Mouse (Mus musculus): ENCODE measurements around the gene Samd4b.

Gene Samd4b

DNA sequence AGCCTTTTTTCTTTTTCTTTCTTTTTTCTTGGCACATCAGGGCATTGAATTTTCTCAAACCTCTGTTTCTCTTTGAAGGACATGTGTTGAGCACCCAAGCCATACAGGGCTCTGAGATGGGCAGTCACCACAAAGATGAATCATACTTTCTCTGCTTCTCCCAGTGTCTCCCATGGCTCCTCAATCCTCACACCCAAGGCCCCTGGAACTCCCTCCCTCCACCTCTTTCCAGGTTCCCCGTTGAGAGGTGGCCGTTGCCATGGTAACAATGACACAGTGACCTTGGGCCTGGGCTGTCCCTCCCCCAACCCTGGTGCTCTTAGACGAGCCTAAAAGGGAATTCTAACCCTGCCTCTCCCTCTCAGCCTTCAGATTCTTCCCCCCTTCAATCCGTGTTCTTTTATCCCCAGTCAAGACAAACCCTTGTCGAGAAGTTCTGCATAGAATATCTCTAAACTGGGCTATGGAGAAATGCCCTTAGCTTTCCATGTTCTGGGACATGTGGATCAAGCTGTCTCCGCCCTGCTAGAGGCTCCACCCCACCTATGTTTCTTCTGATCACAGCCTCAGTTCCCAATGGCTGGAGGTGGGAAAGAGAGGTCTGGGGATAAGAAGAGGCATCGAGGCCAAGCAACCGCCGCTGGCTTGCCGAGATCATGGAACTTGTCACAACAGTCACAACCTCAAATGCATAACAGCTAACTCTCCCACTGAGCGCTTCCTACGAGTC lies 150.7 kb downstream of the Samd4b start:
- in situ Hi-C loops (cut with MboI, MseI) = no loop called here

DNA sequence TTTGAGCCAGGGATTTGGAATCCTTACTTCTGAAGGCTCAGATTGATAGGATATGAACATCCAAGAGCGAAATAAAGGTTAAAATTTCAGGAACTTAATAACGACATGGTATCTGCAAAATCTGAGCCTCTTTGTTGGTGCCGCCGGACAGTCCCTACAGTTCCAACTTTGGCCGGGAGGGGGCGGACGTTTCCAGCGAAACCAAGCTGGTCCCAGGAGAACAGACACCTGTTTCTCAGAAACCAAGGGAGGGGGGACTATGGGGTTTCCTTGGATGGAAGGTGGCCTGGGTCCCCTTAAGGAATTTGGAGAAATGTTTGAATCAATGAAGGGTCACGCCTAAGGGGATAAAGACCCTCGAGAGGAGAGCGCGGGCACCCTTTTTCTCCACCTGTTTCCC lies 151.5 kb downstream of the Samd4b start:
- in situ Hi-C loops (cut with MboI, MseI) = no loop called here

DNA sequence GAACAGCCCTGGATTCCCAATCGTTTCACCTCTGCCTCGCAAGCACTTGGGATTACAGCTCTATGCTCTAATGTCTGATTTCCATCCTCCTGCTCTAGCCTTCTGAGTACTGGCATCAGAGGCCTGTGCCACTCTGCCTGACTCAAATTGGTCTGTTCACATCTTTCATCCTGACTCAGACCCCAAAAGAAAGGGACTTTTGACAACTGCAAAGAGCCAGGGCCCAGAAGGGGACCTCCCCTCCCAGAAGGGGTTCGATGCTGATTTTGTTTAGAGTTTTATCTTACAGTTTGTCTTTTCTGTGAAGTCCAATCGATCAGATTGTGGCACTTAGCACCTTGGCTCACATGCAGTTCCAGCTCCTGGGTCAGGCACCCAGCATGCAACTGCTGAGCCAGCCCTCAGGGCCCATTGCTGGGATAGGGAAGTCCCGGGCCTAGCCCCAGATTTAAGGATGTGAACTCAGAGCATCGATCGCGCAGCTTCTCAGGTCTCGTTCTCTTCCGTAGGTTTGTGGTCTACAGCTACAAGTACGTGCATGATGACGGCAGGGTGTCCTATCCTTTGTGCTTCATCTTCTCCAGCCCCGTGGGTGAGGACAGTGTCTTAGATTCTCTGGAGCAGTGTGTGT lies 153.5 kb downstream of the Samd4b start:
- in situ Hi-C loops (cut with MboI, MseI) = no loop called here

DNA sequence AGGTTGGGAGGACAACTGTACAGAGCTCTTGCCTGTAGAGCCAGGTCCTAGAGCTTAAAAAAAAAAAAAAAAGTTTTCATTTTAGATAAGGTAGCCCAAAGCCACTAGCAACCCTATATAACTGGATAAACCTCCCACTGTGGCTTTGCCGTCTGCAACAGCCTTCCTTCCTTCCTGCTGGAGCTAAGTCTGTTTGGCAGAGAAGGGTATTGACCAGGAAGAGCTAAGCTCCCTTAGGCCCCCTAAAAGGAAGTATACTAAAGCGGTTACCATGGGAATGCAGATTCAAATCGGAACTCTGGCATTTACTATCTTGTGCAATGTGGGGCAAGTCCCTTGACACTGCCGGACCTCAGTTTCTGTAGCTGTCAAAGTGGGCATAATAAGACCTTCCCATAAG lies 155.3 kb downstream of the Samd4b start:
- in situ Hi-C loops (cut with MboI, MseI) = no loop called here

DNA sequence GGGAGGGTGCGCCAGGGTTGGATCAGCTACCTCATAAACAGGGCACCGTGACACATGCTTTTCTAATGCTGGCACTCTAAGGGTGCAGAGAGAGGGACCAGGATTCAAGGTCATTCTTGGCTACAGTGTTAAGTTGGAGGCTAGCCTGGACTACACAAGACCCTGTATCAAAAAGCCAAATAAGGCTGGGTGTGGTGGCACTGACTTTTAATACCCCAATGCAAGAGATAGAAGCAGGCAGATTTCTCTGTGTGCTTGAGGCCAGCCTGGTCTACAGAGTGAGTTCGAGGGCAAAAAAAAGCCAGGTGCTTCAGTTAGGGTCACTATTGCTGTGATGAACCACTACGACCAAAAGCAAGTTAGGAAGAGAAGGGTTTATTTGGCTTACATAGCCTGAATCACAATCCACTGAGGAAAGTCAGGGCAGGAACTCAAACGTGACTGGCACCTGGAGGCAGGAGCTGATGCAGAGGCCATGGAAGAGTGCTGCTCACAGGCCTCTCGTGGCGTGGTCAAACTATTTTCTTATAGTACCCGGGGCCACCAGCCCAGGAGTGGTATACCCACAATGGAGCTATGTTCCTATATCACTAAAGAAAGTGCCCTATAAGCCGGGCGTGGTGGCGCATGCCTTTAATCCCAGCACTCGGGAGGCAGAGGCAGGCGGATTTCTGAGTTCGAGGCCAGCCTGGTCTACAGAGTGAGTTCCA lies 156.0 kb downstream of the Samd4b start:
- in situ Hi-C loops (cut with MboI, MseI) = no loop called here

DNA sequence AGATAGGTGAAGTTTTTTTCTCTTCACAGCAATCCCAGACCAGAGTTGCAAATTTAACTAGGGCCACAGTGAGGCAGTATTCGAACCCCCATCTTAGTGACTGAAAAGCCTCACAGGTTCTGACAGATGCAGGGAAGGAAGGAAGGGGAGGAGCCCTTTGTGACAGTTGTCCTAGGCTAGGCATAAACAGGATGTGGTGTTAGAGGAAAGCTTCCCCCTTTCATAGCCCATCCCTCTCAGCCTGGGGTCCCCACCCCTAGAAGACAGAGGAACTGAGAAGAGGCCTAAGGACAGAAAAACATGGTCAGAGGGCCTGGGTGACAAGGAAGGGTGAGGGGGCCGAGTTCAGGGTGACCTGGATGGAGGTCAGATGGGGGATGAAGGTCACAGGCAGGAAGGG lies 157.2 kb downstream of the Samd4b start:
- in situ Hi-C loops (cut with MboI, MseI) = no loop called here

DNA sequence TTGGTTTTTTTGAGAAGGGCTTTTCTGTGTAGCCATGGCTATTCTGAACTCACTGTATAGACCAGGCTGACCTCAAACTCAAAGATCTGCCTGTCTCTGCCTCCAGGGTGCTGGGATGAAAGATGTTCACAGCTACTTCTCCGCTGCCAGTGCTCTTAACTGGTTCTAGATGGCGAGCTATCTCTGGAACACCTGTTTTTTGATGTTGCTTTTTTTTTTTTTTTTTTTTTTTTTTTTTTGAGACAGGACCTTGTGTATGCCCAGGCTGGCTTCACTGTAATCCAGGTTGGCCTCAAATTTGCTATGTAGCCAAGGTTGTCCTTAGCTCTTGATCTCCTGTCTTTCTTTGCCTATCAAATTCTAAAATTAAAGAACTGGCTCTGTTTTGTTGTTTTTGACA lies 159.2 kb downstream of the Samd4b start:
- in situ Hi-C loops (cut with MboI, MseI) = no loop called here

DNA sequence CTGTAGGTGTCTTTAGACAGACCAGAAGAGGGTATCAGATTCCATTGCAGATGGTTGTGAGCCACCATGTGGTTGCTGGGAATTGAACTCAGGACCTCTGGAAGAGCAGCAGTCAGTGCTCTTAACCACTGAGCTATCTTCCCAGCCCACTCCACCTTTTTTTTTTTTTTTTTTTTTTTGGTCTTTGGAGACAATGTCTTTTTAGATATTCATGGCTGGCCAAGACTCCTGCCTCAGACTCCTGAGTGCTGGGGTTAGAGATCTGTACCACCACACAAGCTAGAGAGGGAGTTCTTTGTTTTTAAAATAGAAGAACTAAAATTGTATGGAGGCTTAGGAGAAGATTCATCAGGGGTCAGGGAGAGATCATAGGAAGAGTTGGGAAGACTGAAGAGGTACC lies 160.0 kb downstream of the Samd4b start:
- in situ Hi-C loops (cut with MboI, MseI) = no loop called here

DNA sequence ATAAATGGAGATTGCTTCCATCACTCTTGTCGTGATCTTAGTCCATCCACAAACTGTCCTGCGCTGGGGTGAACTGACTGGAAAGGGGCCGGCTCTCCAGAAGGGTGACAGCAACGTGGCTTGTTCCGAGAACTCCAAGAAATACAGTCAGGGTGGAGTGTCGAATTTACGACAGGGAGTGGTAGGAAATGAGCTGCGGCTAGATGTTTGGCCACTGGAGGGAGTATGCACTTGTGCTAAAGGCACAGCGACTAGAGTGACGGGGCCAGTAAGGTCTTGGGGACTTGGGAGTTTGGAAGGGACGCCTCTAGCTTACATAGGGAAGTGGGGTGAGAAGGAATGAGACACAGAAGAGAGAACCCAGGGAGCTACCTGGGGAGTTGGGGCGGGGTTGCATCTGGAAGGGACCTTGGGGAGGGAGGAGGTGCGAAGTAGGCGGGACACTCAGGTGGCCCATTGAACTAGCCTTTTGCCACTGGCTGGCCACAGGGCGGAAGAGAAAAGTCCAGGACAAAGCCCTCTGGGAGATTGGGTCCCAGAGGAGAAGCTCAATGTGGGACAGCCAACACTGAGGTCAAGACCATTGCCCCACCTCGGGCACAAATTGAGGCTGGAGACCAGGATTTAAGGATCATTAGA lies 160.9 kb downstream of the Samd4b start, which contains the start of gene Gmfg:
Gene Gmfg, plus strand, starts transcription at position 516 of the 639 bp plus-strand sequence.
- in situ Hi-C loops (cut with MboI, MseI) = no loop called here

DNA sequence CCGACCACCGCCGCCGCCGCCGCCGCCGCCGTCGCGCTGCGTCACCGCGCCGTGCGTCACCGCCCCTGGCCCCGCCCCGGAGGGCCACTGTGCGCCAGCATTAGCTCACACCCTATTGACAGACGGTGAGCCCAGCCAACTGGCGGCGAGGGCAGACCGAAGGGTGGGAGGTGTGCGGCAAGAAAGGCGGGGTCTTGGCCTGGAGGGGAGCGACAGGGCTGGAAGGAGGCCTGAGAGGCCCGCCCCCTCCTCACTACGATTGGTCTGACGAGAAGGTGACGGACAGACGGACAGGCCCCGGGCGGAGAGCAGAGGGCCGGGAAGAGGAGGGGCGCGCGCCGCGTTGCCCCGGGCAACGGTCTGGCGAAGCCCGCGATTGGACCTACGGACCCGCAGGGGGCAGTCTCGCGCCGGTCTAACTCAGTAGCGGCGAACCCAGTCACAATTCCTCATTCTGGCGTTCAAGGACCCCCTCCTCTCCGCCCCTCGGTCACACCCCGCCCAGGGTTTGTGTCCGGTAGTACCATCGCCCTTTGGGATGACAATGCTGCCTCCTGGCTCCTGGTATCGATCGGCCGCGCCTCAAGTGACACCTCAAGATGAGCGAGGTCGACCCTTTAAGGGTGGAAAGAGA lies 161.6 kb downstream of the Samd4b start:
- in situ Hi-C loops (cut with MboI, MseI) = no loop called here

DNA sequence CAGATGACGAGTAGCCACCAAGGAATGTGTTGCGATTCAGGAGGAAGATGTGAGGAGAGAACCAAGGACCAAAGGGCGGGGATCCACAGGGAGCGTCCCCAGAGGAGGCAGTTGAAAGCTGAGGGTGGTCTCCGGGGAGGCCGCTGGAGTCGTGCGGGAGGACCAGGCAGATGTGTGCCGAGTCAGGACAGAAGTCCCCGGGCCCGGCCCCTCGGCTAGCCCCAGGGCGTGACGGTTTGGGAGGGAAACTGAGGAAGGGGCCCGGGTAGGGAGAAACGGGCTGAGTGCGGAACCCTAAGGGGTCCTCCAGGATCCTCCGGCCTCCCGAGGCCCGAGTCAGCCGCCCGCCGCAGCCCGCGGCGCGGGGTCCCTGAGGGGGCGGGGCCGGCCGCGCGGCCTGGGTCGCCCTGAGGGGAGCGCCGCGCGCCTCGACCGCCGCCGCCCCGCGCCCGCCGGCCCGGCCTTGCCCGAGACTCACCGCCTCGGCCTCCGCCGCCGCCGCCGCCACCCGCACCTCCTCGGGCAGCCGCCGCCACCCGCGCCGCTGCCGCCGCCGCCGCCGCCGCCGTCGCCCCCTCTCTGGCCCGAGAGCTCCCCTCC lies 162.2 kb downstream of the Samd4b start:
- in situ Hi-C loops (cut with MboI, MseI) = no loop called here

DNA sequence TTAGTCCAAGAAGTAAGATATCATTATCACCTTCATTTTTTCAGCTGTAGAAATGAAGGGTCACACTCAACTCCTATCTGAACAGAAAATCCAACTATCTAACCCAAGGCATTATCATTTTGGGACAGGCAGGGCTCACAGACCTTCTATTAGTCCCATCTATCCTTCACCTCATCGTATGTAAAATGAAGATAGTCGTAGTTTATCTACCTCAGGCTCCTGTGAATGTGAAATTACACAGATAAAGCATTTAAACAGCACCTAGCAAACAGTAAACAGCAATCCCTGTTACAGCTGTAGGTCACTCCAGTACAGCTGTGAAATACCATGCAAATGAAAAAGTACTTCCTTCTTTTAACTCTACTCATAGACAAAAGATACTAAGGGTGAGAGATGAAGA lies 165.7 kb downstream of the Samd4b start:
- in situ Hi-C loops (cut with MboI, MseI) = no loop called here

DNA sequence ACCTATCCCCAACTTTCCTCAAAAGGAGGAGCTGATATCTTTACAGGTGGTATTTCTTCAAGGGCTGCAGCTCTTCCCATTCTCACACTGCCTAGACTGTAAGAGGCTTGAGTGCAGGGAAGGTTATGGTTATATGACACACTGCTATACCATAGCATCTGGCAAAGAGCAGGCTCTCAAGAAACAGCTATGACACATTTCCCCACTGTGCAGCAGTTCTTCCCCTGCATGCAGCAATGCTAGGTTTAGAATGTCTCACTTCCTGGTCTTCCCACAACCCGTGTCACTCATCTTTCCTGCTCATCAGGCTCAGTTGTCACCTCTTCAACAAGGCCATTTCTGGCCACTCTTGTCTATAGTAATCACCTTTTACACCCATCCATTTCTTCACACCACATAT lies 167.4 kb downstream of the Samd4b start:
- in situ Hi-C loops (cut with MboI, MseI) = no loop called here

DNA sequence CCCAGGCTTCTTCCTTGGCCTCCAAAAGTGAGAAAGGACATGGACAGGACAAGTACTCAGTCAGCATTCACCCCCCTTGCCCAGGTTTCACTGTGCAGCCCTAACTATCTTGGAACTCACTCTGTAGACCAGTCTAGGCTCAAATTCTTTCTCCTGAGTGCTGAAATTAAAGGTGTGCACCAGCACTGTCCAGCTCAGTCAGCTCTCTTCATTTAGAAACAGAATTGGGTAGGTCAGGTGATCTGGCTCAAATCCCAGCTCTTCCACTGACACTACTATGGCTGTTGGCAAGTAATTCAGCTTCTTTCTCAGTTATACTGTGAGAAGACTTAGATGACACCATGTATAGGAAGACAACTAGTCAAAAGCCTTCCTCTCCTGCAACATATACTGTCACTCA lies 170.2 kb downstream of the Samd4b start:
- in situ Hi-C loops (cut with MboI, MseI) = no loop called here

DNA sequence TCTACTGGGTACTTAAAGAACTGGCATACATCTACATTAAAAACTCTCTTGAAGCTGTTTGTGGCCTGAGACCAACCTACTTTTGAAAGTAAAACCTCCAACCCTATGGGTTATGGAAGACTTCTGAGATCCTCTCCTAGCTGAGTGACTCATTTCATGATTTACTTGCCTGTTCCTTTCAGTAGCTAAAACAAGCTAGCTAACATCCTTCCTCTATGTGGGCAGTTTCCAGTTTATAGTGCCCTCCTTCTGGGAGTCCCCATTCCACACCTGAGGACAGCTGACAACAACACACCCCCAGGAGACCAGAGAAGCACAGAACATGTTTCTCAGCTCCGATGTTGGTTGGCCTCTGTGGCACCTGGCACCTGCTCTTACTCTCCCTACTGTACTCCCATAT lies 174.9 kb downstream of the Samd4b start:
- in situ Hi-C loops (cut with MboI, MseI) = no loop called here

DNA sequence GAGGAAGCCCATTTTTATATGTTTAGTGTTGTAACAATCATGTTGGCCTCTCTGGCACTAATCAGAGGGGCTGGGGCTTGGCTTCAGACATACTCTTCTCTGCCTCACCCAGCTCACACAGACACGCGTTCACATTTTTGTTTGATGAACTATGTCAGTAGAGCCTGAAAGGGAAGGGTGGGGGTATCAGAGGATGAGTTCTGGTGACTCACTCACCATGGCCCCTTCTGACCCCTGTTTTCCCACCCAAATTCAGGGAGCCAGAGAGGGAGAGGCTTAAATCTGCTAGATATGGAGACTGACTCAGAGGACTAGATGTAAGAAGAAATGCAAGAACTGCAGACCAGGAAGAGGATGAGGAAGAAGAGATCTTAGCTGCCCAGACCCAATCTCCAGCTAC lies 178.5 kb downstream of the Samd4b start:
- in situ Hi-C loops (cut with MboI, MseI) = no loop called here

DNA sequence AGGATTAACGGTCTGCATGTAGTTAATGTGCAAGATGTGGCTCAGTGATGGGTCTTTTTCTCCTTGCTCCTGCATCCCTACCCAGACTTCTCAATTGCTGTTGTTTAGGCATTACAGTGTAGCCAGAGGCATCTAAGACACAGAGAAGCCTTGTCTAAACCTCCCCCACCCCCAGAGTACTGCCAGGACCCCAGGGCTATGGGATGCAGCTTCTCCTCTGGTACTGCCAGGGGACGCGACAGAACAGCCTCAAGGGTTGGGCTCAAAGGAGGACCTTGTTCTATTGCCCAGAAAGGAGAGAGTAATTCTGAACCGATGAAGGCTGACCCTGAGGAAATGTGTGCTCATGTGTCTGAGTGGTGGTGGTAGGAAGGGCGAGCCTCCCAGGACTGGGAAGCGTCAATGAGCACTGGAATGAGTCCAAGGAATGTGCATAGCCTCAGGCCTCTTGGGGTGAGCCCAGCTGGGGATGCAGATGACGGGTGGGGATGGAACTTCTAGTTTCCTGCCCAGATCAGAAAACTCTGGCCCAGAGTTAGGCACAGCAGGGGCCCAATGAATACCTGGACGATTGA lies 179.8 kb downstream of the Samd4b start:
- in situ Hi-C loops (cut with MboI, MseI) = no loop called here

DNA sequence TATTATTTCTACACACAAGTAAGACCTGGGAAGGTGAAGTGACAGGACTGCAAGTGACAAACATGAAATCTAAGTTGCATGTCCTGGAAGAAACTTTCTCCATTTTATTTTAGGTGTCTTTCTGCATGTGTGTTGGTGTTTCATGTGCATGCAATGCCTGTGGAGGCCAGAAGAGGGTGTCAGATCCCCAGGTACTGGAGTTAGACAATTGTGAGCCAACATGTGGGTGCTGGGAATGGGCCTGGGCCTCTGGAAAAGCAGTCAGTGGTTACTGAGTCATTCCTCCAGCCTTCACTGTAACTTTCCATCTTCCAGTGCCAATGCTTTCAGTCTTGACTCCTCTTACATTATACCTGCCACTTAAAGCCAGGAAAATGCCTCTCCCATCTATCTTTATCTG lies 180.6 kb downstream of the Samd4b start:
- in situ Hi-C loops (cut with MboI, MseI) = no loop called here

DNA sequence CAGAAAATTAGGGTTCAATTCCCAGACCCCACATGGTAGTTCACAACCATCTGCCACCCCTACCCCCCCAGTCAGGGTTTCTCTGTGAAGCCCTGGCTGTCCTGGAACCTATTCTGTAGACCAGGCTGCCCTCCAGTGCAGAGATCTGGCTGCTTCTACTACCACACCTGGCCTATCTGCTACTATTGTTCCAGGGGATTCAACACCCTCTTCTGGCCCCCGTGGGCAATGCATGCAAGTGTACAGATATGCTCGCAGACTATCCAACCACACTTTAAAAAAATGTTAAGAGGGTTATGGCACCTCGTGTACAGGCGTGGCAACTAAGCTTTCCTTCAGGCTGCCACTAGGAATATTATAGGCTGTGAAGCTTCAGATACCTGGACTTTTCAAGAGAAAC lies 185.1 kb downstream of the Samd4b start:
- in situ Hi-C loops (cut with MboI, MseI) = no loop called here

DNA sequence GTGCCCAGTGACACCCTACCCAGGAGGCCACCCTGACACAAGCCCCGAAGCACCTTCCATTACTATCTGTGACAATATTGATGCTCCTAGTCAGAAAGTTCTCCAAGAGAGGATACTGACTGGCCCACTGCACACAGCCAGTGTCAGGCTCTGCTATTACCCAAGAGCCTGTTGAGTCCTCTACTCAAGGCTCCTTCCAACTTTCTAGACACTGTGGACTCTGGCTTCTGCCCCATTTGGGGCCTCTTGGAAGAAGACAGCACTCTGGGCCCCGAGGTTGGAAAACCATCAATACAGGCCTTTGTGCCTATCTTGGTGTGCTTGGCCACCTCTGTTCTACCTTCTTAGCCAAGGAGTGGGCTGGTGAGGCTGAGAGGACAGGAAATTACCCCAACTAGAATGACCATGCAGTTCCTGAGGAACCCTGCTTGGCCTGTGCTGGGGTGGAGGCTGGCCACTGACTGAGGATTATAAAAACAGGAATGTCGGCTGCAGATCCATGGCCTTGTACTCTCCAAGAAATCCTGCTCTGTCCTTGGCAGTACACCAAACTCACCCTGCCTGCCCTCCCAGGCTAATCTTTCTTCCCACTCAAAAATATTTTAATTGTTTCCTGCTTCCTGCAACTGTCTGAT lies 187.0 kb downstream of the Samd4b start:
- in situ Hi-C loops (cut with MboI, MseI) = no loop called here

DNA sequence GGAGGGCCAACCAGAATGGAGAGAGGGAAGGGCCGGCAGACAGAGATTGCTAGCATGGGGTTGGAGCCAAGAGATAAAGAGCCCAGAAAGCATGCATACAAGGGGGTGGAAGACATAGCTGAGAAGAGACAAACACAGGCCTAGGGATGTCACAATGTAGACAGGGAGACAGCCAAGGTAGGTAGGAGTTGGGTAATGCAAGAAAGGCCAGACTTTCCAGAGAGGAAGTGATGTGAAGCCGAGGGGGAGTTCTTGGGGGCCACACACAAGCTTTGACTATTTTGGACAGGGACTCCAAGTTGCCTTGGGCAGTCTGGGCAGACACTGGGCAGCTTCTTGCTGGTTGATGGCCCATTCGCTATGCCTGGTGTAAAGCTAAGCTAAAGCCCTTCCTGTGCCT lies 196.0 kb downstream of the Samd4b start:
- in situ Hi-C loops (cut with MboI, MseI) = no loop called here

Data from T-helper 1 cell (primary cell).